28 mouse cellular contexts compared by ENCODE assay signal in the genomic region with DNA sequence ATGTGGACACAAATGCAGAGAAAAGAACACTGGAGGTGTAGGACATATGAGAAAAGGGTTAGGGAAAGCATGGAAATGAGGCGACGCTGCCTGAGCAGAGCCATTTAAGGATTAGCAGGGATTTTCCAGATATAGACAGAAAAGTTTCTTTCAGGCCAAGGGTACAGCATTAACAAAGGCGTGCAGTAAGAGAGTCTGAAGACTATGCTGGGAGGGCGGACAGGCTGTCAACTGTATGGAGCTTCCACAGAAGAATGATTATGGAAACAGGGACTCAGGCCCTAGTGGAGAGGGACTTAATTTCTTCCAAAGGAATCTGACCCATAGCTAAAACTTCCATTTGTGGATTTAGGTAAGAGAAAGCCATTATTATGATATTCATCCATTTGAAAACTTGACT.
"Had no signal": no experiment of that assay in that cellular context is flagged by ENCODE, and none has a peak within 500 bp of the region (broad histone marks: within the 10 kb centered on the region; RNA-seq: fewer than 3 reads in every experiment).

No protein-coding gene starts in this region.

- H3K36me3 ChIP-seq: embryonic facial prominence, embryonic 10.5 days; embryonic facial prominence, embryonic 12.5 days; embryonic facial prominence, embryonic 13.5 days; embryonic facial prominence, embryonic 15.5 days; forebrain, embryonic 10.5 days; forebrain, embryonic 12.5 days; forebrain, embryonic 15.5 days had no signal

- ATAC-seq: forebrain, embryonic 13.5 days; forebrain, embryonic 14.5 days; forebrain, embryonic 15.5 days; forebrain, embryonic 16.5 days; forebrain, postnatal 0 days had no signal

- H3K9me3 ChIP-seq: embryonic facial prominence, embryonic 10.5 days; embryonic facial prominence, embryonic 12.5 days; embryonic facial prominence, embryonic 13.5 days; embryonic facial prominence, embryonic 15.5 days; forebrain, embryonic 10.5 days; forebrain, embryonic 12.5 days; forebrain, embryonic 13.5 days; forebrain, embryonic 15.5 days had no signal

- H3K27me3 ChIP-seq: embryonic facial prominence, embryonic 12.5 days; embryonic facial prominence, embryonic 13.5 days; embryonic facial prominence, embryonic 15.5 days; forebrain, embryonic 12.5 days; forebrain, embryonic 13.5 days; forebrain, embryonic 15.5 days had no signal

- H3K4me2 ChIP-seq: embryonic facial prominence, embryonic 12.5 days; embryonic facial prominence, embryonic 13.5 days; embryonic facial prominence, embryonic 15.5 days; forebrain, embryonic 12.5 days; forebrain, embryonic 13.5 days; forebrain, embryonic 15.5 days had no signal

- H3K4me3 ChIP-seq: embryonic facial prominence, embryonic 10.5 days; embryonic facial prominence, embryonic 12.5 days; embryonic facial prominence, embryonic 13.5 days; embryonic facial prominence, embryonic 15.5 days; erythroblast, embryonic 14.5 days; forebrain, embryonic 10.5 days; forebrain, embryonic 12.5 days; forebrain, embryonic 13.5 days; forebrain, embryonic 15.5 days; gastrocnemius, adult 2 months; heart, adult 2 months had no signal

- DNase-seq: cerebellum, adult 2 months; cerebellum, adult 8-10 months; cerebellum, adult 9-10 months; cerebellum, adult 9-11 months; cerebellum, postnatal 10 days; cerebellum, postnatal 14 days; cerebellum, postnatal 25 days; cerebellum, postnatal 36 days; embryo, embryonic 11 days; forebrain, postnatal 0 days; gastrocnemius, adult 2 months; gastrocnemius, postnatal 10 days; gastrocnemius, postnatal 14 days; gastrocnemius, postnatal 25 days; gastrocnemius, postnatal 36 days; heart, adult 18-20 months; heart, adult 2 months had no signal

- H3K27ac ChIP-seq: embryonic facial prominence, embryonic 10.5 days; embryonic facial prominence, embryonic 12.5 days; embryonic facial prominence, embryonic 13.5 days; embryonic facial prominence, embryonic 15.5 days; forebrain, embryonic 10.5 days; forebrain, embryonic 12.5 days; forebrain, embryonic 13.5 days; forebrain, embryonic 15.5 days; gastrocnemius, adult 2 months; heart, adult 2 months had no signal

- H3K9ac ChIP-seq: embryonic facial prominence, embryonic 12.5 days; embryonic facial prominence, embryonic 13.5 days; embryonic facial prominence, embryonic 15.5 days; forebrain, embryonic 12.5 days; forebrain, embryonic 13.5 days; forebrain, embryonic 15.5 days; forebrain, postnatal 0 days had no signal

- H3K4me1 ChIP-seq: embryonic facial prominence, embryonic 10.5 days; embryonic facial prominence, embryonic 12.5 days; embryonic facial prominence, embryonic 13.5 days; embryonic facial prominence, embryonic 15.5 days; forebrain, embryonic 10.5 days; forebrain, embryonic 12.5 days; forebrain, embryonic 13.5 days; forebrain, embryonic 15.5 days had no signal
